Mouse (Mus musculus): Measurements from ENCODE around the gene Taok1. TPM values are rescaled to one million over a fixed set of nuclear protein-coding genes. Genes with fewer than 3 reads are reported as not detected.

The Taok1 gene
- polyA plus RNA-seq, 1 experiment from 2014 or later, result 23.7 TPM

DNA sequence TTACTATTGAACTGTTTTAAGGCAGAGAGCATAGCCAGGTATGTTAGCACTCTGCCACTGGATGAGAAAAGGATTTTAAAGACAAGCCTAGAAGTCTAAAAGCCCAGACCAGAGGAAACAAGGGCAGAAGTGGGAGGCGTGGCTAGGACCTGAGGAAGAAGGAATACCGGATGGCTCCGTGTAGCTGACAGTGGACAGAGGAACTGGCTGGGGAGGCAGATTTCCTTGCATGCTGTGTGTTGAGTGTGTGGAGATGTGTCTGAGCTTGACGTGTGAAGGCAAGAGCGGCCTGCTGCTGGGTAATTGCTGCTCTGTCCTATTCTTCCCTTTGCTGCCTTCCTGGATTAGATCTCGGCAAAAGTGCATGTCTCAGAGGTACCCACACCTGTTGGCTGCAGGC lies 105.1 kb downstream of the Taok1 start:
- H3K27me3 ChIP-seq, result no peaks in the 10 kb centered on the region
- no peak overlapping the region for H3K4me3 ChIP-seq
- H3K9me3 ChIP-seq, result no peaks in the 10 kb centered on the region
- 86% methylated on average over 6 of the region's 6 CpGs for WGBS
- no peak overlapping the region for H3K9ac ChIP-seq
- H3K27ac ChIP-seq, result no peak overlapping the region
- H3K4me2 ChIP-seq, result no peak overlapping the region
- ATAC-seq (ENCODE audit: low FRiP score), result no peak
- H3K4me1 ChIP-seq (replicated peaks), result peaks cover 38% of the 10 kb centered on the region
- peaks cover 78% of the 10 kb centered on the region for H3K36me3 ChIP-seq

- 93% methylated on average over 4 of the region's 4 CpGs for WGBS
- peaks cover 43% of the 10 kb centered on the region for H3K4me1 ChIP-seq (replicated peaks)
- H3K4me3 ChIP-seq, result no peak overlapping the region
- H3K9ac ChIP-seq, result no peak overlapping the region
- H3K27me3 ChIP-seq, result no peaks in the 10 kb centered on the region
- no peak overlapping the region for H3K27ac ChIP-seq
- peaks cover 73% of the 10 kb centered on the region for H3K36me3 ChIP-seq
- H3K9me3 ChIP-seq, result no peaks in the 10 kb centered on the region
- ATAC-seq (ENCODE audit: low FRiP score), result no peak
- H3K4me2 ChIP-seq, result no peak overlapping the region
Observed at GRCm38 (mm10) chr11:77501971-77502370, 105.6 kb downstream of the Taok1 start.

DNA sequence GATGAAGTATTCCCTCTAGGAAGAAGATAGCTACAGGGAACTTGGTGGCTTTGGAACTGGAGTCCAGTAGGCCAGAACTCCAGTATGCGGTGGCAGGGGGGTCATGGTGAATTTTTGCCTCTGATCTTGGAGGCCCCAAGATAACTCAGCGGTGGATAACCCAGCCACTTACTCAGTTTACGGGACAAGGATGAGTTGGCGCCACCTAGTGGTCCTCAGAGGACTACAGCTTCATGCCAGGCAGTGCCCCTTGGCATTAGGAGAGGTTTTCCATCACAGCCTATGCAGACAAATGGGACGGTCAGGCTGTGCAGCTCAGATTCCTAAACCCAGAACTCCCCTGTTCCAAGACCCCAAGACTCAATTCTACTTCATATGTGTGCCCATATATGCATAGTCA lies 106.2 kb downstream of the Taok1 start:
- Histone ChIP-seq H3K27me3 (no peaks in the 10 kb centered on the region), H3K27ac (0 out of 2 replicates have a peak overlapping the region, but pooled peaks have one; percentile 30), H3K9me3 (no peaks in the 10 kb centered on the region), H3K4me3 (no peak overlapping the region), H3K36me3 (peaks cover 67% of the 10 kb centered on the region), H3K4me2 (no peak overlapping the region), H3K9ac (no peak overlapping the region), H3K4me1 (replicated peaks) (peaks cover 46% of the 10 kb centered on the region)
- 20% methylated on average over 5 of the region's 5 CpGs for WGBS
- no peak for ATAC-seq (ENCODE audit: low FRiP score)

GRCm38 (mm10) chr11:77500361-77501325 lies 107.0 kb downstream of the Taok1 start:
- peak overlapping the region; percentile 36; the same call in 1 of the 2 replicates for H3K9ac ChIP-seq
- 73% methylated on average over 17 of the region's 17 CpGs for WGBS

DNA sequence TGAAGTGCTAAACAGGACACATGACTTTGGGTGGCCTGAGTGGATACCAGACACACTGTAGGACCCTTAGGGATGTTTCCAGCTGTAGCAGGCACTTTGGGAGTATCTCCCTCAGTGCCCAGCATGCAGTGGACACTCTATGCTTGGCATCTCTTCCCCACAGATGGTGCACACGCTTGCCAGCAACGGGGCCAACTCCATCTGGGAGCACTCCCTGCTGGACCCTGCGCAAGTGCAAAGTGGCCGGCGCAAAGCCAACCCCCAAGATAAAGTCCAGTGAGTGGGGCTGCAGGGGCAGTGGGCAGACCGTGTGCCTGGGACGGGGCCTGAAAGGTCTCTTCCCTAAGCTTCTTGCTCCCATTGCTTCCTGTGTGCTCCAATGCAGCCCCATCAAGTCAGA lies 108.3 kb downstream of the Taok1 start:
- WGBS, result 86% methylated on average over 7 of the region's 7 CpGs
- no peak overlapping the region for H3K4me2 ChIP-seq
- no peaks in the 10 kb centered on the region for H3K27me3 ChIP-seq
- H3K9me3 ChIP-seq, result no peaks in the 10 kb centered on the region
- ATAC-seq (ENCODE audit: low FRiP score), result no peak
- peaks cover 67% of the 10 kb centered on the region for H3K4me1 ChIP-seq (replicated peaks)
- H3K9ac ChIP-seq, result no peak overlapping the region; the same call in 1 of the 2 replicates
- no peak overlapping the region for H3K4me3 ChIP-seq
- H3K36me3 ChIP-seq, result peaks cover 47% of the 10 kb centered on the region
- H3K27ac ChIP-seq, result no peak overlapping the region

More at GRCm38 (mm10) chr11:77500361-77501325, 107.0 kb downstream of the Taok1 start:
- H3K36me3 ChIP-seq, result peaks cover 59% of the 10 kb centered on the region
- no peaks in the 10 kb centered on the region for H3K9me3 ChIP-seq
- H3K4me1 ChIP-seq (replicated peaks), result peaks cover 54% of the 10 kb centered on the region
- H3K4me2 ChIP-seq, result no peak overlapping the region
- peak overlapping the region; percentile 30; the same call in 1 of the 2 replicates for H3K27ac ChIP-seq
- no peak overlapping the region for H3K4me3 ChIP-seq
- H3K27me3 ChIP-seq, result no peaks in the 10 kb centered on the region
- ATAC-seq (ENCODE audit: low FRiP score), result no peak

DNA sequence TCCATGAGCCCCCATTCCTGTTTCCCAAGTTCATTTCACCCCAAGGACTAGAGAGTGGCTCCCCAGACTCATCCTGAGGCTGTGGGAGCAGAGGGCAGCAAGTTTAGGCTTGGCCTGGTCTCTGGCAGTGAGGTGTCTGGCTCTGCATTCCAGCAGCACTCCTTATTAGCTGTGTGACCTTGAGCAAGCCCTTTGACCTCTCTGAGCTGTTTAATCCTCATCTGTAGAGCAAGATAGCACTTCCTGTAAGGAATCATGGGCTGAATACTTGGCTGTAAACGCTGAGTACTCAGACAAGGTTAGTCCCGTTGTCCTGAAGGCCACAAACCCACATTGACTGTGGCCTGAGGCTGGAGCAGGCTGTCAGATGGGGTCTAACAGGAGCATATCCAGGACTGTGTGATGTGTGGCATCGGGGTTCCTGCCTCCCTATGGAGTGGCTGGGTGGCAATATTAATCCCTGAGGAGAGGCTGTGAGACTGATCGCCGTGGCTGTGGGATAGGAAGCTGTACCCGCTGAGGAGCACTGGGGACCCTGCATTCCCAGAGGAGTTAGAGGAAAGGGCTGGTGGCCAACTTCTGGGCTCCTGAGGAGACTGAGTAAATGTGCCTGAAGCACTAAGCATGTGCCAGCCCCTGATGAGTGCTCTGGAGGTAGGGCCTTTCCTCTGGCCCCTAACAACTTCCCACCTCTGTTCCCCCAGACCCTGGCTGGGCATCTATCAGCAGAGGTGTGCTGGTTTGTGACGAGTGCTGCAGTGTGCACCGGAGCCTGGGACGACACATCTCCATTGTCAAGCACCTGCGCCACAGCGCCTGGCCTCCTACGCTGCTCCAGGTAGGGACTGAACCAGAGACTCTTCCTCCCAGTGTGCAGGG lies 109.1 kb downstream of the Taok1 start:
- Histone ChIP-seq H3K9ac (0 out of 2 replicates have a peak overlapping the region, but pooled peaks have one; percentile 9), H3K4me1 (replicated peaks) (peaks cover 74% of the 10 kb centered on the region), H3K9me3 (no peaks in the 10 kb centered on the region), H3K27ac (peak overlapping the region; percentile 60), H3K4me3 (no peak overlapping the region), H3K4me2 (no peak overlapping the region), H3K36me3 (peaks cover 38% of the 10 kb centered on the region), H3K27me3 (no peaks in the 10 kb centered on the region)
- ATAC-seq (ENCODE audit: low FRiP score), result no peak
- WGBS, result 68% methylated on average over 12 of the region's 12 CpGs

DNA sequence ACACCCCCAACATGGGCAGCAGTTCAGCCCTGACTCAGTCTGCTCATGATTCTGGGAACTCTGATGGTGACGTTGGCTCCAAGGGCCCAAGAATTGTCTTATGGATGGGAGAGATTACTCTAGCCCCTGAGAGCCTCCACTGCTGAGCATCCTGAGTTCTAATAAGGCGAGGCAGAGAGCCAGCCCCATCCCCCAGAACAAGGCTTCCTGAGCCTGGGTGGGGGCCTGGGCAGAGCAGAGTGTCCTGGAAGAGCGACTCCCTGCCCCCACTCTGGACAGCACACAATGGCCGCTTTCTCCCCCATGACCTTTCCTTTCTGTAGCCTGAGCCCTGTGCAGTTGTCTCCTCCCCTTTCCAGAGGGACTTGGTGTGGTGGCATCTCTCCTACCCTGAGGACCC lies 109.8 kb downstream of the Taok1 start:
- no peak overlapping the region for H3K4me3 ChIP-seq
- no peaks in the 10 kb centered on the region for H3K27me3 ChIP-seq
- H3K27ac ChIP-seq, result peak overlapping the region; percentile 60
- ATAC-seq (ENCODE audit: low FRiP score), result no peak
- no peaks in the 10 kb centered on the region for H3K9me3 ChIP-seq
- 0 out of 2 replicates have a peak overlapping the region, but pooled peaks have one; percentile 9 for H3K9ac ChIP-seq
- 16% methylated on average over 4 of the region's 4 CpGs for WGBS
- no peak overlapping the region for H3K4me2 ChIP-seq
- H3K36me3 ChIP-seq, result peaks cover 32% of the 10 kb centered on the region
- peaks cover 76% of the 10 kb centered on the region for H3K4me1 ChIP-seq (replicated peaks)

GRCm38 (mm10) chr11:77497341-77497756 lies 110.3 kb downstream of the Taok1 start:
- Histone ChIP-seq H3K4me1 (replicated peaks) (peaks cover 81% of the 10 kb centered on the region), H3K9ac (no peak overlapping the region), H3K36me3 (peaks cover 27% of the 10 kb centered on the region), H3K4me2 (no peak overlapping the region), H3K27ac (peak overlapping the region; percentile 62; the same call in 1 of the 2 replicates), H3K27me3 (no peaks in the 10 kb centered on the region), H3K9me3 (no peaks in the 10 kb centered on the region), H3K4me3 (no peak overlapping the region)
- ATAC-seq (ENCODE audit: low FRiP score), result no peak
- 19% methylated on average over 6 of the region's 6 CpGs for WGBS

DNA sequence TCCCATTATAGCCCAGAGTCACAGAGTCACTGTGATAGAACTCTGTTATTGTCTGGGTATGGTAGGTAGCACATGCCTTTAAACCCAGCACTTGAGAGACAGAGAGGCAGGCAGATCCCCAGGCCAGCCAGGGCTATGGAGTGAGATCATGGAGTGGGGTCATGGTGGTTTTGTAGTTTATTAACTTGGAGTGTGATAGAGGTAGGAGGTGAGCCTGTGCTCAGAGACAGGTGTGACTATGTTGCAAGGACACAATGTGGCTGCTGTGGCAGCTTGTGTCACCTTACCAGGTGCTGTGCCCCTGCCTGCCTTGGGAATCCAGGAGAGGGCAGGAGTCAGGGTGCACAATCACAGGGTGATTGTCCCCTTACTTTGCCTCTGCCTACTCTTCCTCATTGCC lies 112.1 kb downstream of the Taok1 start:
- peaks cover 89% of the 10 kb centered on the region for H3K4me1 ChIP-seq (replicated peaks)
- peak overlapping the region; percentile 98 for H3K9ac ChIP-seq
- ATAC-seq (ENCODE audit: low FRiP score), result no peak
- no peaks in the 10 kb centered on the region for H3K27me3 ChIP-seq
- H3K4me3 ChIP-seq, result peak overlapping the region; percentile 96; the same call in 1 of the 2 replicates
- H3K36me3 ChIP-seq, result peaks cover 17% of the 10 kb centered on the region
- no peak overlapping the region for H3K27ac ChIP-seq
- peak overlapping the region; percentile 96 for H3K4me2 ChIP-seq
- H3K9me3 ChIP-seq, result no peaks in the 10 kb centered on the region

DNA sequence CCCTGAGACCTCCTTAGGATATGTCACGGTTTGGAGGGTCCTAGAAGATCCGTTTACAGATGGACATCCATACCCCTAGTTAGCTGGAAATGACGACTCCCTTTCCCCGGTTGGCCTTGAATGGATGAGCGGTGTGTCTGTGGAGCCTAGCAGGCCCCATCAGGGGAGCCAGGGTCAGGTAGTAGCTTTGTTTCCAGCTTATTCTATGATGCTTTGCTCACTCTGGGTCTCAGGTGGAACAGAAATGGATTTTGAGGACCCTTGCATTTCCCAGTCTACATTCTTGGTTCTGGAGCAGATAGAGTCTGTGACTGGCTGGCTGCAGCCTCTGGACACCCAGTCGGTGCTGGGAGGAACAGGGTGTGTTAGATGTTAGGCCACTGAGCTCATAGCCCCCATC lies 112.8 kb downstream of the Taok1 start:
- Histone ChIP-seq H3K9ac (peak overlapping the region; percentile 98), H3K4me1 (replicated peaks) (peaks cover 88% of the 10 kb centered on the region), H3K9me3 (no peaks in the 10 kb centered on the region), H3K36me3 (peaks cover 10% of the 10 kb centered on the region), H3K4me2 (peak overlapping the region; percentile 96), H3K27ac (0 out of 2 replicates have a peak overlapping the region, but pooled peaks have one; percentile 95), H3K4me3 (peak overlapping the region; percentile 96), H3K27me3 (no peaks in the 10 kb centered on the region)
- whole genome bisulfite sequencing, result 77% methylated on average over 6 of the region's 6 CpGs
- ATAC-seq (ENCODE audit: low FRiP score), result no peak

- Histone ChIP-seq H3K4me2 (peak overlapping the region; percentile 96), H3K27ac (peak overlapping the region; percentile 95), H3K36me3 (peaks cover 5% of the 10 kb centered on the region)
Observed at GRCm38 (mm10) chr11:77494344-77494676, 113.3 kb downstream of the Taok1 start.

More at GRCm38 (mm10) chr11:77494344-77494676, 113.3 kb downstream of the Taok1 start:
- WGBS, result 35% methylated on average over 4 of the region's 4 CpGs
- Histone ChIP-seq H3K4me1 (replicated peaks) (peaks cover 83% of the 10 kb centered on the region), H3K27me3 (no peaks in the 10 kb centered on the region), H3K9me3 (no peaks in the 10 kb centered on the region), H3K4me3 (peak overlapping the region; percentile 96), H3K9ac (peak overlapping the region; percentile 98)
- no peak for ATAC-seq (ENCODE audit: low FRiP score)

Measured in hindbrain, embryonic 13.5 days (tissue).